Mouse (Mus musculus) thymus, adult 2 months (tissue): Measurements from ENCODE around the gene Cdh4. TPM values are rescaled to one million over a fixed set of nuclear protein-coding genes. Genes with fewer than 3 reads are reported as not detected.

ENCODE experiments used
- DNase-seq: peaks from one replicate; pipeline ENCODE4 v3.0.0; 2021
- H3K27ac ChIP-seq: fragments of 200-500 bp; 2 replicates; pipeline ENCODE4 v1.5.1; 2012; ENCODE audit warnings: low read length, control low read depth; ENCODE audit not compliant: control insufficient read depth, insufficient read depth
- H3K27me3 ChIP-seq: fragments of 200-500 bp; 2 replicates; pipeline ENCODE4 v1.6.1; 2012; ENCODE audit warnings: mild to moderate bottlenecking, low read length, moderate library complexity, mixed read lengths; ENCODE audit not compliant: control insufficient read depth, insufficient read depth
- H3K36me3 ChIP-seq: fragments of 200-500 bp; 2 replicates; pipeline ENCODE4 v1.6.1; 2012; ENCODE audit warnings: mild to moderate bottlenecking, low read length, moderate library complexity; ENCODE audit not compliant: control insufficient read depth, insufficient read depth
- H3K4me1 ChIP-seq: fragments of 200-500 bp; replicated peaks from 2 replicates; pipeline ENCODE4 v1.6.1; 2012; ENCODE audit warnings: low read length; ENCODE audit not compliant: control insufficient read depth, insufficient read depth
- H3K4me3 ChIP-seq: fragments of 200-500 bp; 2 replicates; pipeline ENCODE4 v1.5.1; 2012; ENCODE audit warnings: mild to moderate bottlenecking, low read length, control low read depth, moderate library complexity; ENCODE audit not compliant: control insufficient read depth, insufficient read depth
- CTCF ChIP-seq: fragments of 200-500 bp; IDR thresholded peaks from 2 replicates; pipeline ENCODE4 v1.5.1; 2012; ENCODE audit warnings: mild to moderate bottlenecking, control low read depth, low read length, moderate library complexity, borderline replicate concordance; ENCODE audit not compliant: control insufficient read depth, poor library complexity, insufficient read depth; ENCODE audit errors: extremely low read depth
- POLR2A ChIP-seq: fragments of 200-500 bp; IDR thresholded peaks from 2 replicates; pipeline ENCODE4 v1.6.1; 2012; ENCODE audit warnings: mild to moderate bottlenecking, low read length, control low read depth, moderate library complexity; ENCODE audit not compliant: control insufficient read depth, poor library complexity, insufficient read depth; ENCODE audit errors: extremely low read depth
- WGBS: fragments of 180-500 bp; shearing (Covaris S2); methylation state at CpG from one replicate; pipeline ENCODE4 v1.1.7; 2018; 5-methylcytosine and 5-hydroxymethylcytosine counted together
- polyA plus RNA-seq: library from polyadenylated mRNA; depleted of rRNA; stranded (reverse); fragments of >200 nt; gene quantifications from 2 replicates; pipeline ENCODE4 v1.2.3, GENCODE M21; 2012

The Cdh4 gene
- polyA plus RNA-seq, 1 experiment = 9.7 TPM

DNA sequence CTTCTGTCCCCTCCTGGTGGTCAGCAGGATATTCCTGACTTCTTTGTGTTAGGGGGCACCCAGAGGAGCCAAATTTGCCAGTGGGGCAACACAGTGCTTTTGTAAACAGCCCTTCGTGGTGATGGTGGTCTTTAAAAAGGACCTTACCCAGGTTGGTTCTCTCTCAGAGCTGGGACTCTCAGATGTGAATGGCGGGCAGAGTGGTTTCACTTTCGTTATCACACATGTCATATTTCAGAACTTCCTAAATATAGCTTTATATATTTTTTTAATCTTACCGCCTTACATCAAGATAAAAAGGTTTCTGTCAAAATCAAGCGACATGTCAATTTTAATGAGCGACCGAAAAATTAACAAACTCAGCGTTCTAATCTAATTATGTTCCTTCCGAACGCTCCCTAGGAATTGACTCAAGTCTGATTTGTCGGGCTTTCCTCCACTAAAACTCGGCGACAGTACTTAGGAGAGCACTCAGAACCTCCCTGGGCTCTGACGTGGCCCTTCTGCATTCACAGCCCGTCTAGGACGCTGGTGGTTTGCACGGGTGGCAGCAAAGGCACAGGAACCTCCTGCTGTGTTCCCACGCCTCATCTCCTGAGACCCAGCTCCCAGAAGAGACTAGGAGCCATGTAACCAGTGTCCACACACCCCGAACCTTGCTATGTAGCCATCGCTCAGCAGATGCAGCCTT, 206.5 kb downstream of the Cdh4 start:
- no peak overlapping the region; the same call in 1 of the 2 replicates for H3K27ac ChIP-seq
- WGBS = 36% methylated on average over 20 of the region's 20 CpGs
- H3K27me3 ChIP-seq = no peaks in the 10 kb centered on the region
- peaks cover 12% of the 10 kb centered on the region for H3K4me1 ChIP-seq
- H3K36me3 ChIP-seq = no peaks in the 10 kb centered on the region
- no peak for TF ChIP-seq POLR2A
- no peak for TF ChIP-seq CTCF
- no peak for DNase-seq
- H3K4me3 ChIP-seq = peak overlapping the region; percentile 45

DNA sequence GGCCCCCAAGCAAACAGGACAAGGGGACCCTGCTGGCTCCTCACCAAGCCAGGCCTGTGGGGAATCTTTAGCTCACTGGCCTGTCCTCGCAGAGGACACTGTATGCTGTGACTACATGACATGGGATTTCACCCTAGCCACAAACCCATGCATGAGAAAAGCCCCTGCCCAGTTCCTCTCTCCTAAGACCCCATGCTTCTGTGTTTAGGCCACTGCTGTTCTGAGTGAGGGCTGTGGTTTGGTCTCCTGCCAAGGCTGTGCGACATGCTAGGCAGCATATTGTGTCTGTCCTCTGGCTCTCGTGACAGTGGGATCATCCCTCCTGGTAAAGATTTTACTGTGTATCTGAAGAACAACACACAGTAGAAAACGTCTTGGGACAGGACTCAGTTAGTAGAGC, 207.1 kb downstream of the Cdh4 start:
- TF ChIP-seq CTCF (no peak), POLR2A (no peak)
- no peaks in the 10 kb centered on the region for H3K36me3 ChIP-seq
- no peak for DNase-seq
- no peak overlapping the region for H3K27ac ChIP-seq
- H3K4me1 ChIP-seq = peaks cover 12% of the 10 kb centered on the region
- no peaks in the 10 kb centered on the region for H3K27me3 ChIP-seq
- H3K4me3 ChIP-seq = no peak overlapping the region
- WGBS = 21% methylated on average over 4 of the region's 4 CpGs

DNA sequence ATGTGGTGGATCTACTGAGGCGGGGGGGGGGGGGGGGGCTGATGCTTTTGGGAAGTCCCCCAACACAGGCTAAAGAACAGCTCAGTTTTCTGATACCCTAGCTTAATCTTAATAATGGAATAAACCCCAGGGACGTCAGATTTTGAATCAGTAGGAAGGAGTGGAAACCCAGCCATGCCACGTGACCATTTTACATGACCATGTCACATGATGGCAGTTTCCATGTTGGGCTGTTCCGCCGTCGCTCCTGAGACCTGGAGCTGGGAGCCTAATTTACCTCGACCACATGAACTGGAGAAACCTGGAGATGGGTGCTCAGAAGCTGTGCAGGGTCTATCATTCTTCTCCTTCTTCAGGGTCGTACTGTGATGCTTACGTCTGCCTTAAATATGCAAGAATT, 207.9 kb downstream of the Cdh4 start:
- 89% methylated on average over 9 of the region's 9 CpGs for WGBS
- H3K36me3 ChIP-seq = no peaks in the 10 kb centered on the region
- no peak overlapping the region for H3K4me3 ChIP-seq
- H3K27me3 ChIP-seq = no peaks in the 10 kb centered on the region
- no peak for DNase-seq
- TF ChIP-seq POLR2A = no peak
- peaks cover 12% of the 10 kb centered on the region for H3K4me1 ChIP-seq
- no peak overlapping the region for H3K27ac ChIP-seq

DNA sequence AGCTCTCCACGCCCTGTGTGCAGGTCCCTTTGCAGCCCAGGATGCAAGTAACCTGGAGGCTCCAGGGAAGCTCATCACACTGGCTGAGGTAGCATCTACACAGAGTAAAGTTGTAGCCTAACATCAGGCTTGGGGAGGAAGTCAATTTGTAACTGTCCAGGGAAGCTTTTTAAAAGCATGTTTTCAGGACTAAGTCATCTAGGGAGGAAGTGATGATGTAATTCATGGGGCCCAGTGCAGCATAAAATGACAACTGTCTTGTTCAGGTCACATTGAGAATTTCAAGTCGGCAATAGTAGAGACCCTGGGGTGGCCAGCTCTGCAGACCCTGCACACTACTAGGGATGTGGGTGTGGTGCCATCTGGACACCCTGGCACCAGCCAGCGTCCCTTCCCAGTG, 213.3 kb downstream of the Cdh4 start:
- no peak for TF ChIP-seq CTCF
- TF ChIP-seq POLR2A = no peak
- H3K27me3 ChIP-seq = no peaks in the 10 kb centered on the region
- no peaks in the 10 kb centered on the region for H3K4me1 ChIP-seq
- H3K27ac ChIP-seq = no peak overlapping the region
- 58% methylated on average over 3 of the region's 3 CpGs for WGBS
- H3K4me3 ChIP-seq = no peak overlapping the region
- no peak for DNase-seq
- H3K36me3 ChIP-seq = no peaks in the 10 kb centered on the region

DNA sequence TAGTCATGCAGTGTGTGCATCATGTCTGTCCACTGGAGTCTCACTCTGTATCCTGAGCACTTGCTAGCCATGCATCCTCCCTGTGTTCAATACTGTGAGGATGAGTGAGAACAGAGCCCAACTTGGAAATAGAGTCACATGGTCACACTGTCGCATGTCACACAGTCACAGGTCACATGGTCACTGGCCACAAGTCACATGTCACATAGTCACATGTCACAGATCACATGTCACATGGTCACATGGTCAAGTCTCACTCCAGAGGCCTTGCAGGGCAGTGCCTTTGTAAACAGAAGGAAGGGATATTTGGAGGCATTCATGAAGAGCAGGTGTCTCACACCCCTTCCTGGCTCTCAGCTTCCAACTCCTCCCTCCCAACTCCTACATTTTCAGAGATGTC, 217.0 kb downstream of the Cdh4 start:
- Histone ChIP-seq H3K36me3 (no peaks in the 10 kb centered on the region), H3K27ac (no peak overlapping the region), H3K4me1 (peaks cover 5% of the 10 kb centered on the region; the same call in 1 of the 2 replicates), H3K4me3 (no peak overlapping the region), H3K27me3 (no peaks in the 10 kb centered on the region)
- no peak for DNase-seq
- TF ChIP-seq CTCF (no peak), POLR2A (no peak)
- WGBS = 97% methylated on average over 1 of the region's 1 CpGs

DNA sequence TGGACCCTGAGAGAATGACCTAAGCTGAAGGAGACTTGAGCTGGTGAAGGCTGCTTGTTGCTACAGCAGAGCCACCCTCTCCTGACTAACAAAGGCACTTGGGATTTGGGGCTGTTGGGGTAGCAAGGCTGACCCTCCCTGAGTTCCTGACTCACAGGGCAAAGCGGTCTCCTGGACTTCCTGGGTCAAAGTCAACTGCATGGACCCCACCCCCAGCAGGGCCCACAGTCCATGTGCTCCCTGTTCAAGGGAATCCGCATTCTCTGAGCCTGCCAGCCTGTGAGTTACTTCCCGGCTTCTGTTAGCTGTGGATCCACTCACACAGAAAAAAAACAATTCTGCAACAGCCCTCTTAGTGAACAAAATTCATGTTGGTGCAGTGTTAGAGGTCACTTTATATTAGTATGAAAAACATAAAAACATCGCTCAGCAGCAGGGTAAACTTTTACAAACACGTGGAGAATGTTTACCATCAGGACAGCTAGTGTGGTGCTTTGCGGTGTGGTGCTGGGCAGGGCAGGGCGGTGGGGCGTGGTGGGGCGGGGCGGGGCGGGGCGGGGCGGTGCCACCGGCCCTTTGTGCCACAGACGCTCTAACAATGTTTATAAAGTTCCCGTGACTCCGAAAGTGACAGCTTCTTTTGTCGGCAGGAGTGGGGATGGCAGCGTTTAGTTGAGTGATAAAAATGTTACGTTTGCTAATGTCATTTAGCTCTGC, 219.9 kb downstream of the Cdh4 start:
- H3K36me3 ChIP-seq = no peaks in the 10 kb centered on the region
- peaks cover 5% of the 10 kb centered on the region; the same call in 1 of the 2 replicates for H3K4me1 ChIP-seq
- no peaks in the 10 kb centered on the region for H3K27me3 ChIP-seq
- DNase-seq = no peak
- H3K4me3 ChIP-seq = no peak overlapping the region
- 5% methylated on average over 20 of the region's 20 CpGs for WGBS
- TF ChIP-seq POLR2A = no peak
- no peak overlapping the region for H3K27ac ChIP-seq

DNA sequence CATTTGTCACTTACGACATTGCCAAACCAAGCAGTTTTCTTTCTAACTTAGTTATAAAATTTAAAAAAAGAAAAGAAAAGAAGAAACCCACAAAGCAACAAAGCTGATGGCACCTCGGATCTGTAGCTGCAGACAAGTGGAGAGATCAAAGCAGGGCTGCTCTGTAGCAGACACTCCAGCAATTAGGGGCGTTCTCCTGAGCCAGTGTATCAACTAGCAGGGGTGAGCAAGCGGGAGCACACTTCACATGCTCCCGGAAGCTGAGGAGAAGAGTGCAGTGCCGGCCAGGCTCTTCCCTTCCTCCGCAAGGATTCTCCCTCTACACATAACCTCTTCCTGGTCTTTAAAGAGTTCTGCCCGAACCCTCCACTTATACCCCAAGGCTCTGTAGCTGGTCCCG, 220.5 kb downstream of the Cdh4 start:
- Histone ChIP-seq H3K27ac (no peak overlapping the region), H3K27me3 (no peaks in the 10 kb centered on the region), H3K4me3 (no peak overlapping the region), H3K4me1 (peaks cover 5% of the 10 kb centered on the region; the same call in 1 of the 2 replicates), H3K36me3 (no peaks in the 10 kb centered on the region)
- DNase-seq = no peak
- TF ChIP-seq CTCF (no peak), POLR2A (no peak)
- 5% methylated on average over 9 of the region's 9 CpGs for WGBS
